Mouse (Mus musculus) effector memory CD4-positive, alpha-beta T cell, adult 5 months (primary cell): ENCODE results near the gene Nle1. TPM values are rescaled to one million over a fixed set of nuclear protein-coding genes. Genes with fewer than 3 reads are reported as not detected.

Experiments
- polyA plus RNA-seq: library from polyadenylated mRNA; unstranded; fragments of 100-300 nt; shearing (Covaris generic); gene quantifications from one replicate; pipeline ENCODE4 v1.2.1, GENCODE M21; 2017

Nle1 gene
- polyA plus RNA-seq: 23.6 TPM

DNA sequence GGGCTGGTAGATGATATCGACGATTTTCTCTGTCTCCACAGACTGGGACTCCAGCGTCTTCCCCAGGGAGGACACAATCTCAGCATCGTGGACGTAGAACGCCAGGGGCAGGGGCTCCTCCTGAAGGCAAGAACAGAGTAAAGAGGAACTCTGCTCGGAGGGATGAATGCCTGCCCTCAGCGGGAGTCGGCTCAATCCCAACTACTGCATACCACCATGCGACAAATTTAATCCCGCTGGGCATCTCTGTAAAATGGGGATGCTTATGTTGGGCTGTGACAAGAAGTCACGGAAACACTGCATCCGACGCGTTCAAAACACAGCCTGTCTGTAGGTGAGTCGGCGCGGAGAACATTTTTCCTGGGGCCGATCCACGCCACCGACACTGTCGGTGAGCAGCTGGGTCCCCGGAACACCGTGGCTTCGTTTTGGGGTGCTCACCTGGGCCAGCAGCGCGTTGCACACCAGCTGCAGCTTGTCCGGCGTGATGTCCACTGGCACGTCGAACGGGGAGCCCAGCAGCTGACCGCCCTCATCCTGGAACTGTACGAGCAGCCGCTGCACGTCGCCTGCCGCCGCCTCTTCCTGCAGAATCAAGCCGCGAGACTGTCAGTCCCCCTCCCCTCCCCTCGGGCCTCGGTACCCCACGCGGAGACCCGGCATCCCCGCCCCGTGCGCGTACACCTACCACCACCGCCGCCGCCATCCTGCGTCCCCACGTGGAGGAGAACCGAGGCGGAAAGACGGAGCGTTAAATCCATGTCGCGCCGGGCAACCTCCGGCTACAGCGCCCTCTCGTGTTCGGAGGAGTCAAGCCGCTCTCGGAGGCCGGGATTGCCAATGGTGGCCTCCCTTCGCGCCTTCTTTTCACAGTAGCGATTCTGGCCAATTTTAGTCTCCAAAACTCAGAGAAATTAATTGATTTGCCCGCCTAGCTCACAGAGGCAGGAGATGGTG is at the start of gene Nle1:
Gene Nle1 (minus strand): TSS at position 761 of the 957 bp plus-strand sequence.

DNA sequence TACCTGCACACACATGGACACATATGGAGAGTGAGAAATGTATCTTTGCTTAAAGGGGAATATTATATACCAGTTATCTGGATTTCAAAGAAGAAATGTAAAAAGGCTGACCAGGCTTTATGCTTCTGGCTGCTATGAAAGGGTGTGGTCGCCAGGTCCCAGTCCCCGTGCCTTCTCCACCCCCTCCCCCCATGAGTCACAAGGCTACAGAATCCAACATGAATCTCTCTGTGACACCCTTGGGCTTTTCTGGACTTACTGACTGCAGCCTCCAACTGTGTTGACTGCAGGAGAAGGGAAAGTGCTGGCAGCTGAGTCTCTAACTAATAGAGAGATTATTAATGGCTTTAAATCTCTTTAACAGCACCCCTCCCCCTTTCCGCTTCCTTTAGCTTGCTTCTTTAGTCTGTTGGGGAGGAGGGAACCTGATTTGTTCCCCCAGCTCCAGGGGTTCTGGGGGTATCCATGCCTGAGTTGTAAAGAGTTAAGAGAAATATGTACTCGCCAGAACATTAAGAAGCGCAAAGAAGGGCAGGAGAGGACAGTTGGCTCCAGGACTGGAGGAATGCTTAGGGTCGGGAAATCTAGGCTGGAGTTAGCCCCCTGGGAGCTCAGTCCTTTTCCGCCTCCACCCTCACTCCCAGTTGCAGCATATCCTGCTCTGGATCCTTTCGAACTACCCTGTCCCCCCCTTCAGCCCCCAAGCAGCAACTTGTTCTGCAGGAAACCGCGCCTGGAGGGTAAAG is 42.7 kb upstream of the Nle1 start, which contains the start of gene Slfn5:
Gene Slfn5 (plus strand): TSS at position 614 of the 746 bp plus-strand sequence.

DNA sequence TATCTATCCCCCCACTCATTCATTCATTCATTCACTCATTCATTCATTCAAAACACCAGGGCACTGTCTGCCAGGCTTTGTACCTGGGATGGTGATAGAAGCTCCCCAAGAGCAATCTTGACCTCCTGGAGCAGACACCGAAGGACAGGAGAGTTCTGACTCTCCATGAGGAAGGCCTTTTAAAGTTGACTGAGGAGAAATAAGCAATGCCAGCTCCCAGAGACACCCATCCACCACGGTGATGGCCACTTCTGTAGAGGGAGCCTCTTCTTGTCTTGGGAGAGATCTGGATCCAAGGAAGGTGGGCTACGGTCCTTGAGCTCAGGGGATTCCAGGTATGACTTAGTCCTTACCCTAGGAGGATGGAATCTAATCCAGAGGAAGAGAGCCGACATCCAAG is 2.0 kb upstream of the Nle1 start, which contains the start of gene Unc45b:
Gene Unc45b (plus strand): TSS at position 301 of the 400 bp plus-strand sequence.

GRCm38 (mm10) chr11:82891936-82892335 is 16.3 kb downstream of the Nle1 start, which contains the start of gene Fndc8:
Fndc8 (plus strand) TSS chr11:82892124.

DNA sequence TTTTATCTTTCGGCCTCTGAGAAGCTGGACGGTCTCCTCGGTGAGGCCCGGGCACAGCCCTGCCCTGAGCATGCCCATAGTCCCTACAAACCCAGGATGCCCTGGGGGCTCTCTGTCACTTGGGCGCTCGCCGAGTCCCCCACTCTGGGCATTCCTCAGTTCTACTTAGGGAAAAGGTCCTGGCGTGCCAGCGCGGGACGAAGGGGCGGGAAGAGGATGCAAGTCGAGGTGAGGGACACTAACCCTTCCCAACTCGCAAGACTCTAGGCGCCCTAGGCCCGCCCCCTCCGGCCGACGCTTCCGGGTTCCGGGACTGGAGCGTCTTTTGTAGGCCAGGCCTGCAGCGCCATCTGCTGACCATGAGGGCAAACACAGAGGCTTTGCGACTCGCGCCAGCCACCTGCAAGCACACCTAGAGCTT is 17.9 kb downstream of the Nle1 start, which contains the start of gene Rad51d:
Gene Rad51d (minus strand): TSS at position 273 of the 421 bp plus-strand sequence.

DNA sequence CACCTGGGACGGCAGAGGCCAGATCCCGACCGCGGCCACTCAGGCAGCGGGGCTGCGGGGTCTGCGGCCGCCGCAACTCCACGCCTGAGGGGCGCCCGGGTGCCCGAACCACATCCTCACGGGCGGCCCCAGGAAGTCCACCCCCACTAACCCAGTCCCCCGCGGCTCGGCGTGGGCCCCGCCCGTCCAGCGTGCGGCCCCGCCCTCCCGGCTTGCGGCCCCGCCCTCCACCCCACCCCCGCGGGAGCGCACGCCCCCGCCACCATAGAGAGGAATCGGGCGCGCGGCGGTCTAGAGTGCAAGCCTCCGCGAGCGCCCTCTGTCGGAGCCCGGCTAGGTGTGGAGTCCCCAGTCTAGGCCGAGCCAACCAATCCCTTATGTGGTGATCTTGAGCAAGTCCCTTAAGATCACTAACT is 37.2 kb downstream of the Nle1 start, which contains the start of gene Rffl:
Gene Rffl (minus strand): TSS at position 180 of the 416 bp plus-strand sequence.

Other genes starting within 250 kb of the Nle1 start
- gene Cct6b, start 144.1 kb downstream of the Nle1 start, polyA plus RNA-seq: 0.66 TPM
- gene Zfp830, start 144.1 kb downstream of the Nle1 start, polyA plus RNA-seq: 34.0 TPM
- 28.1 TPM for gene Lig3, start 127.3 kb downstream of the Nle1 start, polyA plus RNA-seq
- 19.1 TPM for gene Rffl, start 37.2 kb downstream of the Nle1 start, polyA plus RNA-seq
- gene Rad51d, start 17.8 kb downstream of the Nle1 start, polyA plus RNA-seq: 14.7 TPM
- not detected for gene Fndc8, start 16.3 kb downstream of the Nle1 start, polyA plus RNA-seq
- not detected for gene Unc45b, start 2.1 kb upstream of the Nle1 start, polyA plus RNA-seq
- gene Slfn5, start 42.9 kb upstream of the Nle1 start, polyA plus RNA-seq: 14.2 TPM
- 2.6 TPM for gene Slfn9, start 83.4 kb upstream of the Nle1 start, polyA plus RNA-seq
- gene Slfn8, start 112.4 kb upstream of the Nle1 start, polyA plus RNA-seq: 28.8 TPM
- gene Slfn2, start 156.7 kb upstream of the Nle1 start, polyA plus RNA-seq: 634 TPM
- 98.9 TPM for gene Slfn1, start 208.4 kb upstream of the Nle1 start, polyA plus RNA-seq